Mouse (Mus musculus) cortical plate, adult 2 months (tissue): ENCODE data around the gene Plppr3.

Experiments used
- CTCF ChIP-seq: fragments of 200-500 bp; IDR thresholded peaks from 2 replicates; pipeline ENCODE4 v1.5.1; 2011; ENCODE audit warnings: mild to moderate bottlenecking, control low read depth, low read length; ENCODE audit not compliant: insufficient read depth; ENCODE audit errors: extremely low read depth
- POLR2A ChIP-seq: fragments of 200-500 bp; IDR thresholded peaks from 2 replicates; pipeline ENCODE4 v1.6.1; 2011; ENCODE audit warnings: mild to moderate bottlenecking, low read length, control low read depth; ENCODE audit not compliant: insufficient read depth; ENCODE audit errors: extremely low read depth

- no peak for TF ChIP-seq CTCF
- no peak for TF ChIP-seq POLR2A
Measured at GRCm38 (mm10) chr10:79877174-79877573, 2.7 kb upstream of the Plppr3 start.
